In the genomic region with DNA sequence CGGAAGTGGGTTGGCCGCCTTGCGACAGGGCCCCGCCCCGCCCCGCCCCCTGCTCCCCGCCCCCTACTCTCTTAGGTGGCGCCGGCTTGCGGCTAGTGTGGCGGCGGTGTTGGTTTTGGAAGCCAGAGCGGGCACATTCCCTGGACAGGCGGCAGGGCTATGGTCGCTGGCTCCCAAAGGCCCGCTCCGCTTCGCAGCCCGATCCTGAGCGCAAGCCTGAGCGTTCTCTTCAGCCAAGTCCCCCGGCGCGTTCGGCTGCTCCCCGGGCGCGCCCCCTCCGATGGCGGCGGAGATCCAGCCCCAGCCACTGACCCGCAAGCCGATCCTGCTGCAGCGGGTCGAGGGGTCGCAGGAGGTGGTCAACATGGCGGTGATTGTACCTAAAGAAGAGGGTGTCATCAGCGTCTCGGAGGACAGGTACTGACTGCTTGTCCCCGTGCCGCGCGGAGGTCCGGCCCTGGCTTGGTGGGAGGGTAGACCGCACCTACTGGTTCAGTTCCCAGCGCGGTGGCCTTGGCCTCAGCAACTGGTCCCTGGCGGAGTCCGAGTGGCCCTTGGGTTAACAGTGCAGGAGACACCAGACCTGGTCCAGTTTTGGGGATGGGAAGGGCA, we compare ENCODE assay signal across 8 mouse cellular contexts. TPM values are rescaled to one million over a fixed set of nuclear protein-coding genes. Genes with fewer than 3 reads are reported as not detected.
DNase-seq lines count a peak whose midpoint lies in the region; ATAC-seq lines count a peak whose summit lies in the region.

Gene Wdfy2, plus strand, starts transcription at position 38 of the 612 bp plus-strand sequence.

- no peaks in the 10 kb centered on the region for H3K9me3 ChIP-seq in heart, embryonic 14.5 days (ENCODE audit: control insufficient read depth, low read length)
- H3K9me3 ChIP-seq in neural tube, embryonic 14.5 days (ENCODE audit: control insufficient read depth, low read length), result no peaks in the 10 kb centered on the region

- H3K27me3 ChIP-seq in heart, embryonic 14.5 days (ENCODE audit: control insufficient read depth, insufficient read depth, low read length), result no peaks in the 10 kb centered on the region
- no peaks in the 10 kb centered on the region for H3K27me3 ChIP-seq in neural tube, embryonic 14.5 days (ENCODE audit: control insufficient read depth, insufficient read depth, low read length)

- peak within 1 kb of the TSS; percentile 90 for H3K9ac ChIP-seq in heart, embryonic 14.5 days (ENCODE audit: low read length)
- peak within 1 kb of the TSS; percentile 89 for H3K9ac ChIP-seq in neural tube, embryonic 14.5 days (replicated peaks; ENCODE audit: low read depth, low read length)

- peaks cover 2 to 17% of the 10 kb centered on the region in 2 experiments for H3K4me1 ChIP-seq in heart, embryonic 14.5 days (ENCODE audit: control insufficient read depth in 2 of 2, insufficient read depth in 2 of 2, low read length in 2 of 2)
- peaks cover 12% of the 10 kb centered on the region; the same call in 1 of the 2 replicates for H3K4me1 ChIP-seq in neural tube, embryonic 14.5 days (ENCODE audit: control insufficient read depth, insufficient read depth, low read length)

- WGBS in heart, embryonic 14.5 days, result 1% methylated on average over 49 of the region's 49 CpGs
- WGBS in neural tube, embryonic 14.5 days, result under 1% methylated on average over 49 of the region's 49 CpGs

- H3K27ac ChIP-seq in heart, embryonic 14.5 days (replicated peaks in 1 of 2; ENCODE audit: control insufficient read depth in 1 of 2, insufficient read depth in 1 of 2, low read depth in 2 of 2, low read length in 2 of 2), result peak within 1 kb of the TSS; percentile 64 to 82
- peak within 1 kb of the TSS; percentile 80 for H3K27ac ChIP-seq in neural tube, embryonic 14.5 days (ENCODE audit: low read depth, low read length)

- DNase-seq in urinary bladder, postnatal 14 days (ENCODE audit: low spot score), result peak; percentile 56
- no peak for DNase-seq in urinary bladder, postnatal 10 days (ENCODE audit: low spot score)
- peak; percentile 20 for DNase-seq in embryo, embryonic 11.5 days (ENCODE audit: low read depth, low spot score)
- peak; percentile 65 to 78 for DNase-seq in kidney, postnatal 4 days
- peak; percentile 62 for DNase-seq in lung, adult 18-20 months
- DNase-seq in right cerebral cortex, postnatal 4 days, result no peak

- H3K4me2 ChIP-seq in heart, embryonic 14.5 days (ENCODE audit: low read length), result peak within 1 kb of the TSS; percentile 84
- H3K4me2 ChIP-seq in neural tube, embryonic 14.5 days (ENCODE audit: low read depth, low read length), result peak within 1 kb of the TSS; percentile 61

- peak; percentile 7; the same call in 1 of the 2 replicates for ATAC-seq in heart, embryonic 14.5 days (ENCODE audit: insufficient number of reproducible peaks, insufficient read depth, low FRiP score, low read depth)
- ATAC-seq in neural tube, embryonic 14.5 days (ENCODE audit: low read depth), result peak; percentile 44

- peak within 1 kb of the TSS; percentile 80 to 90 for H3K4me3 ChIP-seq in heart, embryonic 14.5 days (ENCODE audit: control insufficient read depth in 1 of 2, insufficient read depth in 1 of 2, low read depth in 1 of 2, low read length in 2 of 2)
- H3K4me3 ChIP-seq in neural tube, embryonic 14.5 days (ENCODE audit: low read depth, low read length), result peak within 1 kb of the TSS; percentile 89

- no peaks in the 10 kb centered on the region for H3K36me3 ChIP-seq in heart, embryonic 14.5 days (ENCODE audit: control insufficient read depth, insufficient read depth, low read length)
- no peaks in the 10 kb centered on the region for H3K36me3 ChIP-seq in neural tube, embryonic 14.5 days (ENCODE audit: control insufficient read depth, insufficient read depth, low read length)

RNA-seq across cellular contexts. Expression of gene Wdfy2, which starts in this region (rescaled TPM):
- polyA plus RNA-seq in heart, embryonic 14.5 days (2014; fragmentation: Nextera tagmentation; extraction: Ambion mirVana), result 6.2 TPM in 2 replicates
- 13.1 and 16.5 TPM in 2 replicates for polyA plus RNA-seq in neural tube, embryonic 14.5 days (2014; fragmentation: Nextera tagmentation; extraction: Ambion mirVana)

Comparison
In these comparisons a context has a peak if more than half of its experiments do, and no peak if none do; other contexts are left out.
1. DNase-seq: peak in urinary bladder, postnatal 14 days (single experiment), embryo, embryonic 11.5 days (single experiment), kidney, postnatal 4 days (2 of 2) and lung, adult 18-20 months (2 of 2); none in urinary bladder, postnatal 10 days (single experiment) and right cerebral cortex, postnatal 4 days (single experiment).